30 mouse cellular contexts compared by ENCODE assay signal in genomic region chr3:96880385-96880784, GRCm38 (mm10). TPM values are rescaled to one million over a fixed set of nuclear protein-coding genes. Genes with fewer than 3 reads are reported as not detected.
DNase-seq lines count a peak whose midpoint lies in the region; ATAC-seq and TF ChIP-seq lines count a peak whose summit lies in the region.
"Had no signal": no experiment of that assay in that cellular context is flagged by ENCODE, and none has a peak within 500 bp of the region (broad histone marks: within the 10 kb centered on the region; RNA-seq: fewer than 3 reads in every experiment).

No protein-coding gene starts in this region.

- H3K36me3 ChIP-seq in hindbrain, embryonic 16.5 days (ENCODE audit: control insufficient read depth, insufficient read depth, low read length): peaks cover 27% of the 10 kb centered on the region
- peaks cover 82% of the 10 kb centered on the region for H3K36me3 ChIP-seq in hindbrain, embryonic 13.5 days

- H3K4me2 ChIP-seq in hindbrain, embryonic 16.5 days (ENCODE audit: low read length): no peak overlapping the region
- H3K4me2 ChIP-seq in hindbrain, embryonic 13.5 days: no peak overlapping the region
- H3K4me2 ChIP-seq: forebrain, embryonic 13.5 days; heart, embryonic 11.5 days; hindbrain, embryonic 14.5 days; intestine, embryonic 15.5 days had no signal

- TF ChIP-seq CTCF in layer of hippocampus, adult 2 months (conservative IDR thresholded peaks at IDR 0.05): no peak

- H3K27ac ChIP-seq in hindbrain, embryonic 16.5 days (ENCODE audit: low read depth, low read length): no peak overlapping the region
- no peak overlapping the region for H3K27ac ChIP-seq in hindbrain, embryonic 13.5 days
- peak overlapping the region; percentile 74; the same call in 1 of the 2 replicates for H3K27ac ChIP-seq in layer of hippocampus, adult 2 months
- H3K27ac ChIP-seq: forebrain, embryonic 10.5 days; forebrain, embryonic 13.5 days; hindbrain, embryonic 14.5 days; intestine, embryonic 15.5 days had no signal

- no peak overlapping the region for H3K9ac ChIP-seq in hindbrain, embryonic 16.5 days (ENCODE audit: low read depth, low read length)
- no peak overlapping the region for H3K9ac ChIP-seq in hindbrain, embryonic 13.5 days
- H3K9ac ChIP-seq: forebrain, embryonic 13.5 days; hindbrain, embryonic 14.5 days; intestine, embryonic 15.5 days had no signal

- 92% methylated on average over 4 of the region's 4 CpGs for WGBS in hindbrain, embryonic 16.5 days
- WGBS in hindbrain, embryonic 13.5 days: 92% methylated on average over 4 of the region's 4 CpGs

- H3K27me3 ChIP-seq in hindbrain, embryonic 16.5 days (replicated peaks; ENCODE audit: control insufficient read depth, insufficient read depth, low read length): no peaks in the 10 kb centered on the region
- H3K27me3 ChIP-seq in hindbrain, embryonic 13.5 days: no peaks in the 10 kb centered on the region
- H3K27me3 ChIP-seq: forebrain, embryonic 13.5 days; intestine, embryonic 15.5 days had no signal

- peak; percentile 42; the same call in 1 of the 2 replicates for ATAC-seq in hindbrain, embryonic 16.5 days
- no peak for ATAC-seq in hindbrain, embryonic 13.5 days (ENCODE audit: low FRiP score)
- ATAC-seq: forebrain, embryonic 13.5 days; forebrain, embryonic 16.5 days; intestine, embryonic 15.5 days had no signal

- H3K4me1 ChIP-seq in hindbrain, embryonic 16.5 days (ENCODE audit: control insufficient read depth, insufficient read depth, low read depth, low read length): no peaks in the 10 kb centered on the region
- no peaks in the 10 kb centered on the region for H3K4me1 ChIP-seq in hindbrain, embryonic 13.5 days (replicated peaks)
- H3K4me1 ChIP-seq: forebrain, embryonic 10.5 days; forebrain, embryonic 13.5 days; intestine, embryonic 15.5 days had no signal

- no peak for DNase-seq in layer of hippocampus, adult 2 months (ENCODE audit: low spot score in 2 of 2)
- DNase-seq in layer of hippocampus, postnatal 14 days (ENCODE audit: low spot score in 2 of 2): no peak
- DNase-seq in brain, adult 2 months (ENCODE audit: low read depth, low spot score): peak; percentile 44
- peak; percentile 1 for DNase-seq in yolk sac, embryonic 10.5 days (ENCODE audit: low spot score)
- DNase-seq: adrenal gland, adult 8-10 months; adrenal gland, postnatal 25 days; cerebellum, adult 18-20 months; cerebellum, adult 9-10 months; cerebellum, postnatal 14 days; gastrocnemius, postnatal 25 days; heart, adult 18-20 months had no signal

- H3K4me3 ChIP-seq in hindbrain, embryonic 16.5 days (ENCODE audit: low read length): no peak overlapping the region
- H3K4me3 ChIP-seq in hindbrain, embryonic 13.5 days: no peak overlapping the region
- H3K4me3 ChIP-seq in layer of hippocampus, adult 2 months: no peak overlapping the region
- H3K4me3 ChIP-seq: forebrain, embryonic 10.5 days; forebrain, embryonic 13.5 days; intestine, embryonic 15.5 days had no signal

- H3K9me3 ChIP-seq in hindbrain, embryonic 16.5 days (ENCODE audit: control insufficient read depth, low read length): no peaks in the 10 kb centered on the region
- no peaks in the 10 kb centered on the region for H3K9me3 ChIP-seq in hindbrain, embryonic 13.5 days
- H3K9me3 ChIP-seq: forebrain, embryonic 10.5 days; forebrain, embryonic 13.5 days; intestine, embryonic 15.5 days had no signal

RNA-seq across cellular contexts. Expression of gene Gja5, which starts 24.1 kb away (rescaled TPM):
- 2.1 and 3.3 TPM in 2 replicates for polyA plus RNA-seq in hindbrain, embryonic 16.5 days (2015; fragmentation: Nextera tagmentation; extraction: Ambion mirVana)
- polyA plus RNA-seq in hindbrain, embryonic 13.5 days (2015; fragmentation: Nextera tagmentation; extraction: Ambion mirVana): 3.7 and 4.8 TPM in 2 replicates
- 1 to 10 TPM in 1 of 2 experiments, under 1 TPM in 1; 0.84 to 1.4 TPM for total RNA-seq in layer of hippocampus, adult 2 months (2021)
- total RNA-seq in layer of hippocampus, postnatal 14 days (2021): 1 to 10 TPM; 1.4 to 4.1 TPM
- total RNA-seq: hematopoietic stem cell, adult 5-6 weeks had no signal
- polyA plus RNA-seq: CD4-positive, CD25-positive, alpha-beta regulatory T cell, adult 4 months had no signal

RNA-seq across cellular contexts. Expression of gene Gpr89, which starts 24.8 kb away (rescaled TPM):
- polyA plus RNA-seq in hindbrain, embryonic 16.5 days (2015; fragmentation: Nextera tagmentation; extraction: Ambion mirVana): 35.1 and 41.1 TPM in 2 replicates
- 38.3 and 40.7 TPM in 2 replicates for polyA plus RNA-seq in hindbrain, embryonic 13.5 days (2015; fragmentation: Nextera tagmentation; extraction: Ambion mirVana)
- 10 to 100 TPM; 40.1 to 46.1 TPM for total RNA-seq in layer of hippocampus, adult 2 months (2021)
- total RNA-seq in layer of hippocampus, postnatal 14 days (2021): 10 to 100 TPM; 40.2 to 45.0 TPM

RNA-seq across cellular contexts. Expression of gene Gja8, which starts 45.4 kb away (rescaled TPM):
- polyA plus RNA-seq in hindbrain, embryonic 16.5 days (2015; fragmentation: Nextera tagmentation; extraction: Ambion mirVana): 0.03 and 0.04 TPM in 2 replicates
- 0.04 TPM in 2 replicates for polyA plus RNA-seq in hindbrain, embryonic 13.5 days (2015; fragmentation: Nextera tagmentation; extraction: Ambion mirVana)
- total RNA-seq in layer of hippocampus, adult 2 months (2021): not detected
- not detected for total RNA-seq in layer of hippocampus, postnatal 14 days (2021)
- total RNA-seq: adrenal gland, adult 8-10 months; adrenal gland, postnatal 25 days; gastrocnemius, adult 8-10 months; gastrocnemius, postnatal 25 days; heart, adult 18-20 months; hematopoietic stem cell, adult 5-6 weeks had no signal
- polyA plus RNA-seq: C2C12; CD4-positive, CD25-positive, alpha-beta regulatory T cell, adult 4 months; embryonic facial prominence, embryonic 14.5 days; forebrain, embryonic 10.5 days; forebrain, embryonic 13.5 days; forebrain, embryonic 16.5 days; frontal cortex, adult 2 months; gonadal fat pad, adult 2 months; heart, embryonic 11.5 days; heart, postnatal 0 days; hindbrain, embryonic 14.5 days had no signal

RNA-seq across cellular contexts. Expression of gene Cd160, which starts 51.2 kb away (rescaled TPM):
- 0.16 and 0.21 TPM in 2 replicates for polyA plus RNA-seq in hindbrain, embryonic 16.5 days (2015; fragmentation: Nextera tagmentation; extraction: Ambion mirVana)
- polyA plus RNA-seq in hindbrain, embryonic 13.5 days (2015; fragmentation: Nextera tagmentation; extraction: Ambion mirVana): 0.19 and 0.30 TPM in 2 replicates
- total RNA-seq in layer of hippocampus, adult 2 months (2021): not detected
- not detected for total RNA-seq in layer of hippocampus, postnatal 14 days (2021)
- total RNA-seq: adrenal gland, postnatal 25 days; gastrocnemius, adult 8-10 months; gastrocnemius, postnatal 25 days; heart, adult 18-20 months; heart, postnatal 25 days had no signal
- polyA plus RNA-seq: embryonic facial prominence, embryonic 11.5 days; heart, embryonic 14.5 days; heart, postnatal 0 days had no signal

RNA-seq across cellular contexts. Expression of gene Pdzk1, which starts 51.3 kb away (rescaled TPM):
- 0.15 and 0.32 TPM in 2 replicates for polyA plus RNA-seq in hindbrain, embryonic 16.5 days (2015; fragmentation: Nextera tagmentation; extraction: Ambion mirVana)
- polyA plus RNA-seq in hindbrain, embryonic 13.5 days (2015; fragmentation: Nextera tagmentation; extraction: Ambion mirVana): not detected in 2 replicates
- under 1 TPM in 1 of 2 experiments, not detected in 1; 0.33 TPM for total RNA-seq in layer of hippocampus, adult 2 months (2021)
- total RNA-seq in layer of hippocampus, postnatal 14 days (2021): under 1 TPM; 0.29 to 0.58 TPM
- total RNA-seq: adrenal gland, postnatal 25 days; gastrocnemius, adult 8-10 months; gastrocnemius, postnatal 25 days; heart, adult 18-20 months; heart, postnatal 25 days had no signal
- polyA plus RNA-seq: C2C12; embryonic facial prominence, embryonic 11.5 days; embryonic facial prominence, embryonic 14.5 days; forebrain, embryonic 10.5 days; forebrain, embryonic 13.5 days; heart, embryonic 14.5 days had no signal

Comparison
In these comparisons a context has a peak if more than half of its experiments do, and no peak if none do; other contexts are left out.
1. DNase-seq: peak in brain, adult 2 months (single experiment) and yolk sac, embryonic 10.5 days (single experiment); none in layer of hippocampus, adult 2 months (0 of 2) and layer of hippocampus, postnatal 14 days (0 of 2).